Mouse (Mus musculus): Measurements from ENCODE around the gene Megf8.

Megf8 gene

GRCm38 (mm10) chr7:25339329-25339728, 22.4 kb downstream of the Megf8 start:
- no peak for DNase-seq (ENCODE audit: low spot score in 2 of 2)

GRCm38 (mm10) chr7:25341000-25341784, 24.2 kb downstream of the Megf8 start:
- DNase-seq (ENCODE audit: low spot score in 2 of 2): no peak

- DNase-seq (ENCODE audit: low spot score in 2 of 2): no peak
These were observed 31.9 kb downstream of the Megf8 start for GRCm38 (mm10) chr7:25348861-25349260.

GRCm38 (mm10) chr7:25358721-25359206, 41.8 kb downstream of the Megf8 start:
- no peak for DNase-seq (ENCODE audit: low spot score in 2 of 2)

- no peak for DNase-seq (ENCODE audit: low spot score in 2 of 2)
These were observed 46.2 kb downstream of the Megf8 start for GRCm38 (mm10) chr7:25363151-25363550.

GRCm38 (mm10) chr7:25363632-25364031, 46.7 kb downstream of the Megf8 start:
- DNase-seq (ENCODE audit: low spot score in 2 of 2): no peak

- DNase-seq (ENCODE audit: low spot score in 2 of 2): no peak
These were observed 49.1 kb downstream of the Megf8 start for GRCm38 (mm10) chr7:25365937-25366625.

- DNase-seq (ENCODE audit: low spot score in 2 of 2): no peak
These were observed 50.8 kb downstream of the Megf8 start for GRCm38 (mm10) chr7:25367632-25368293.

- DNase-seq (ENCODE audit: low spot score in 2 of 2): no peak
These were observed 51.4 kb downstream of the Megf8 start for GRCm38 (mm10) chr7:25368333-25368732.

GRCm38 (mm10) chr7:25369058-25369749, 52.2 kb downstream of the Megf8 start, which contains the start of gene Cnfn:
TSS of gene Cnfn (minus strand) at chr7:25369724.
- DNase-seq (ENCODE audit: low spot score in 2 of 2): no peak

GRCm38 (mm10) chr7:25372441-25372840, 55.5 kb downstream of the Megf8 start:
- no peak for DNase-seq (ENCODE audit: low spot score in 2 of 2)

- peak in 1 of 2 experiments; percentile 15 for DNase-seq (ENCODE audit: low spot score in 2 of 2)
These were observed 59.6 kb downstream of the Megf8 start for GRCm38 (mm10) chr7:25376556-25376955.

GRCm38 (mm10) chr7:25377100-25377700, 60.2 kb downstream of the Megf8 start:
- no peak for DNase-seq (ENCODE audit: low spot score in 2 of 2)

- DNase-seq (ENCODE audit: low spot score in 2 of 2): no peak
These were observed 61.5 kb downstream of the Megf8 start for GRCm38 (mm10) chr7:25378181-25379100.

GRCm38 (mm10) chr7:25379551-25380351, 62.8 kb downstream of the Megf8 start:
- DNase-seq (ENCODE audit: low spot score in 2 of 2): peak; percentile 19 to 42

- peak in 1 of 2 experiments; percentile 8 for DNase-seq (ENCODE audit: low spot score in 2 of 2)
These were observed 63.7 kb downstream of the Megf8 start for GRCm38 (mm10) chr7:25380392-25381283.

- no peak for DNase-seq (ENCODE audit: low spot score in 2 of 2)
These were observed 64.3 kb downstream of the Megf8 start for GRCm38 (mm10) chr7:25381284-25381680.

GRCm38 (mm10) chr7:25382541-25382940, 65.6 kb downstream of the Megf8 start:
- DNase-seq (ENCODE audit: low spot score in 2 of 2): no peak
